Mouse (Mus musculus): Measurements from ENCODE around the gene Naalad2. TPM values are rescaled to one million over a fixed set of nuclear protein-coding genes. Genes with fewer than 3 reads are reported as not detected.
A peak's percentile ranks its signal among the peaks of the same experiment; 100 is the strongest.
"Not testable (repeated sequence)": the region's sequence is repeated elsewhere in the genome, so short reads cannot be mapped to it uniquely, and the experiment has no call there.

Naalad2 gene
- 1 to 10 TPM in 1 of 2 experiments, under 1 TPM in 1; 0.89 to 1.1 TPM for total RNA-seq (2021)

GRCm38 (mm10) chr9:18402895-18403294, at the start of gene Naalad2:
TSS of gene Naalad2 (minus strand) at chr9:18402995.
- intact Hi-C loops (cut with DNase I); DNase-seq (ENCODE audit: low spot score in 2 of 2): not testable (repeated sequence)

DNA sequence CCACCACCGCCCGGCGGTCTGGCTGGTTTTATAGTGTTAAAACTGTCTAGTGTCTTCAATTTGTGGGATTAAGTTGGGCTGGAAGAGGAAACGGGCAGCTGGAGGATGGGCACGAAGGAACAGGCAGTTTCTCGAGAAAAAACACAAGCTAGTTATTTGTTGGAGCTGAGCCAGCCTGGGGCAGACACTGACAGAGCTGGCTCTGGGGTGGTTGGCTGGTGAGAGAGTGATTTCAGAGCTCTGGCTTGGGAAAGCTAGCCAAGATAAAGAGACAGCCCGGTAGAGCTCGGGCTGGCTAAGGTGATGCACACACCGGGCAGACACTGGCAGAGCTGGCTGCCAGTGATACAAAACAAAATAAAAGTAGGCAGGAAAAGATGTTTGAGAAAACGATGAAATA, 28.9 kb upstream of the Naalad2 start:
- peak; percentile 1 for DNase-seq (ENCODE audit: low spot score in 2 of 2)
- intact Hi-C loops (cut with DNase I): no loop called here

GRCm38 (mm10) chr9:18430354-18430753, 27.6 kb upstream of the Naalad2 start, which contains the start of gene Mbd3l2:
TSS of gene Mbd3l2 (plus strand) at chr9:18430654.
- intact Hi-C loops (cut with DNase I): no loop called here
- DNase-seq (ENCODE audit: low spot score in 2 of 2): no peak

DNA sequence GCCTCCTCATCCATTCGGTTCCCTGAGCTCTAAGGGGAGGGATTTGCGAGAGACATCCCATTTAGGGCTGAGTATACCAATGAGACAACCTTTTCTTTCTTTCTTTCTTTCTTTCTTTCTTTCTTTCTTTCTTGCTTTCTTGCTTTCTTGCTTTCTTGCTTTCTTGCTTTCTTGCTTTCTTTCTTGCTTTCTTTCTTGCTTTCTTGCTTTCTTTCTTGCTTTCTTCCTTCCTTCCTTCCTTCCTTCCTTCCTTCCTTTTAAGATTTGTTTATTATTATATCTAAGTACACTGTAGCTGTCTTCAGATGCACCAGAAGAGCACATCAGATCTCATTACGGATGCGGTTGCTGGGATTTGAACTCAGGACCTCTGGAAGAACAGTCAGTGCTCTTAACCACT, 9.6 kb upstream of the Naalad2 start:
- DNase-seq (ENCODE audit: low spot score in 2 of 2); intact Hi-C loops (cut with DNase I): not testable (repeated sequence)

DNA sequence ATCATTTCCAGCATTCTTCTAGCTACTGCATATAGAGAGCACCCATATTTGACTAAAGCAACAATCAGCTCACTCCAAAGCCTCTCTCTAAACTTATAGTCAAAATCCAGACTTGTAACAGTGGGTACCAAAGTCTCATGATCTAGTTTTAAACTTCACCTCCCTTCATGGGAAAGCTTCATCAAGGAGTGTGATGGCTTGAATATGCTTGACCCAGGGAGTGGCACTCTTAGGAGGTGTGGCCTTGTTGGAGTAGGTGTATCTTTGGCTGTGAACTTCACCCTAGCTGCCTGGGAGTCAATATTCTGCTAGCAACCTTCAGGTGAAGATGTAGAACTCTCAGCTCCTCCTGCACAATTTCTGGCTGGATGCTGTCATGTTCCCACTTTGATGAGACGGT, 1.3 kb upstream of the Naalad2 start, which contains the start of gene Ubtfl1:
Gene Ubtfl1, plus strand, starts transcription at position 301 of the 400 bp plus-strand sequence.
- intact Hi-C loops (cut with DNase I): no loop called here
- no peak for DNase-seq (ENCODE audit: low spot score in 2 of 2)

DNA sequence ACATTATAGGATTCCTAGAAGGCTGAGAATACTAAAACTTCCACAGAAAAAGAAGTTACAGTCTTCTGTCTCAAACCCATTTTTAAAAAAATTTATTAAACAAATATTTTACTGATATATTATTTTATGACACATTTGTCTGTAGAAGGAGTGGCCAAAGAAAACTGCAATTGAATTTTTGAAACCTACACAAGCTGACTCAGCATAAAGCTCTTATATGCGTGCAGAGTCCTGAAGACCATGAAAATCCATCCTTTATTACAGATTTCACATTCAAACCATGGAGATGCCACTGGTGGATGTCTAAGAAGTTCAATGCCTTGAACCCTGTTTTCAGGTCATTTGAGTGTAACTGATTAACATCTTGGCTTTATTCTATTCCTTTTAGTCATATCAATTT, 3.2 kb downstream of the Naalad2 start:
- DNase-seq (ENCODE audit: low spot score in 2 of 2): no peak
- intact Hi-C loops (cut with DNase I): no loop called here

GRCm38 (mm10) chr9:18385782-18386181, 17.0 kb downstream of the Naalad2 start:
- intact Hi-C loops (cut with DNase I): no loop called here
- no peak for DNase-seq (ENCODE audit: low spot score in 2 of 2)

DNA sequence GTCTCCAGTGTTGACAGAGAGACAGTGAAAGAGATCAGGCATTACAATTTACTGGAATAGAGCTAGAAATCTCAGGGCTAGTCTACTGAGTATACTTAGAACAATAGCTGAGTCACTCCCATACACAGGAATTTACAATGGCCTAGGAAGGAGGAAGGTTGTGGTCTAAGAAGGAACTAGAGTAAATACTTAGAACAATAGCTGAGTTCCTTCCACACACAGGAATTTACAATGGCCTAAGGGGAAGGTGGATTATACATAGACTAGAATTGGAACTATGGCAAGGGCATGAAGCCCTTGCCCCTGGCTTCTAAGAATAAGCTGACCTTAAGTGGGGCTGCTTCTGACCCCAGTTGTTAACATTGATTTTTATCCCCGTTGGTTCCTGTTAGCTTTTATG, 29.8 kb downstream of the Naalad2 start:
- DNase-seq (ENCODE audit: low spot score in 2 of 2); intact Hi-C loops (cut with DNase I): not testable (repeated sequence)

DNA sequence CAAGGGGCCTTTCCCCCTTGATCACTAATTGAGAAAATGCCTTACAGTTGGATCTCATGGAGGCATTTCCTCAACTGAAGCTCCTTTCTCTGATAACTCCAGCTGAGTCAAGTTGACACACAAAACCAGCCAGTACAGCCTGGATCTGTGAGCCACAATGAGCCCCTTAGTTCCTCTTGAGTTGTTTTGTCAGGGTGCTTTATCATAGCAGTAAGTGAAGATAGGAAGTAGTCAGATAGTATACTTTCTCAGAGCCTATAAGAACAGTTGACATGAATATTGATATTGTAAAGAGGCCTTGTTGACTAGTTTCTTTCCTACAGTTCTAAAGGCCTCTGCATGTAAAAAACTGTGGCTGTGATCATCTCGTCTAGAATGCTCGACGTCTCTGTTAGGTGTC, 82.8 kb downstream of the Naalad2 start:
- DNase-seq (ENCODE audit: low spot score in 2 of 2): no peak
- intact Hi-C loops (cut with DNase I): loop anchor here (10.0 kb wide), 1 partner anchor 425 kb away; no protein-coding TSS in a partner anchor

GRCm38 (mm10) chr9:18298301-18298700, 104.5 kb downstream of the Naalad2 start:
- intact Hi-C loops (cut with DNase I): loop anchor here (10.0 kb wide), 1 partner anchor 1326 kb away; the partner anchor contains the start of gene Zfp317
- no peak for DNase-seq (ENCODE audit: low spot score in 2 of 2)

- no peak for DNase-seq (ENCODE audit: low spot score in 2 of 2)
- intact Hi-C loops (cut with DNase I): loop anchor here (10.0 kb wide), 1 partner anchor 1332 kb away; the partner anchor contains the start of gene Zfp317
Observed at GRCm38 (mm10) chr9:18293026-18293781, 109.6 kb downstream of the Naalad2 start.

DNA sequence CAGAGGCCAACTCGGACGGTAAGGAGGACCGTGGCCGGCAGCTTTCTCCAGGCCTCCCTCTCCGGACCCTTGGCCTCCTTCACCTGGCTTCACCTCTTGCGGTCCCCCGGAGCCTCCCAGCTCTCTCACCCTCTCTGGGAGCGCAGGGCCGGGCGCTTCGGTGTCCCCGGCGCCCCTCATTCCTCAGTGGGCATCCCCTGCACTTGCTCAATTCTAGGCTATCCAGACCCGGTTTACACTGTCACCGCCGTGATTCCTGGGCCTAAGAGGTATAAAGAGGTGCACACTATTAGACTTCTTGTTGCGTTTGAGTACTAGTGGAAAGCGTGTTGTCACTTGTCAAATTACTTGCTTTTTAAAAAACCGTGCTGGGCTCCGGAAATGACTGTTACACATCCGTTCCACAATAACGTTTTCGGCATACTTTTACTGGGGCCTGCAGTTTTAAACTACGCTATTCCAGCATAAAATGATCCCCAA, 110.3 kb downstream of the Naalad2 start:
- no peak for DNase-seq (ENCODE audit: low spot score in 2 of 2)
- intact Hi-C loops (cut with DNase I): loop anchor here (10.0 kb wide), 1 partner anchor 1332 kb away; the partner anchor contains the start of gene Zfp317

GRCm38 (mm10) chr9:18291571-18292429, 111.0 kb downstream of the Naalad2 start, which contains the start of gene Chordc1:
TSS of gene Chordc1 (plus strand) at chr9:18292125.
- intact Hi-C loops (cut with DNase I): loop anchor here (10.0 kb wide), 1 partner anchor 1333 kb away; the partner anchor contains the start of gene Zfp317

GRCm38 (mm10) chr9:18278693-18279092, 124.1 kb downstream of the Naalad2 start:
- DNase-seq (ENCODE audit: low spot score in 2 of 2); intact Hi-C loops (cut with DNase I): not testable (repeated sequence)

More at GRCm38 (mm10) chr9:18291571-18292429, 111.0 kb downstream of the Naalad2 start, which contains the start of gene Chordc1:
- DNase-seq (ENCODE audit: low spot score in 2 of 2): peak; percentile 95 to 98

GRCm38 (mm10) chr9:18277497-18277896, 125.3 kb downstream of the Naalad2 start:
- peak in 1 of 2 experiments; percentile 31 for DNase-seq (ENCODE audit: low spot score in 2 of 2)
- intact Hi-C loops (cut with DNase I): no loop called here

DNA sequence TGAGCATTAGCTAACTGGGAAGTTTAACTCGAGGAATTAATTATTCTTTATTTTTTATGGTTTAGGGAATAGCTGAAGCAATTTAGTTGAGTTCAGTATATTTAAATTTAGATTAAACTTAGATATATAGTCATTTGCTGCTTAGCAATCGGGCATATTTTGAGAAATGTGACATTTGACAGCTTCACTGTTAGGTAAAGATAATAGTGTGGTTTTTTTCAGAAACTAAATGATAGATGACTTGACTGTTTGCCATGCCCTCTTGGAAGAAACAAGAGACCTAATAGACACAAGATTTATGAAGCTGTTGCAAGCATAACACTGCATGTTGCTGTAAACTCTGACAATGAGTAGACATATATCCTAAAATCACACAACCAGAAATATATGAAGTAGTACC, 126.0 kb downstream of the Naalad2 start:
- intact Hi-C loops (cut with DNase I): no loop called here
- no peak for DNase-seq (ENCODE audit: low spot score in 2 of 2)

GRCm38 (mm10) chr9:18275901-18276300, 126.9 kb downstream of the Naalad2 start:
- intact Hi-C loops (cut with DNase I): no loop called here
- DNase-seq (ENCODE audit: low spot score in 2 of 2): no peak
